Mouse (Mus musculus) intestine, postnatal 0 days (tissue): ENCODE measurements around the gene Vps11. TPM values are rescaled to one million over a fixed set of nuclear protein-coding genes. Genes with fewer than 3 reads are reported as not detected.

ENCODE experiments used
- ATAC-seq: fragments of 200-750 bp; cut with Nextera tagmentation; 2 replicates; pipeline ENCODE4 v1.8.0; 2017; ENCODE audit warnings: mild to moderate bottlenecking, moderate TSS enrichment, moderate library complexity
- H3K27ac ChIP-seq: fragments of 300-500 bp; sonication (generic); 2 replicates; pipeline ENCODE4 v1.5.1; 2014; ENCODE audit warnings: mild to moderate bottlenecking, low read depth, low read length, moderate library complexity
- H3K27me3 ChIP-seq: fragments of 300-500 bp; sonication (generic); replicated peaks from 2 replicates; pipeline ENCODE4 v1.6.1; 2014; ENCODE audit warnings: low read length, mixed read lengths; ENCODE audit not compliant: control insufficient read depth, insufficient read depth
- H3K36me3 ChIP-seq: fragments of 300-500 bp; sonication (generic); 2 replicates; pipeline ENCODE4 v1.6.1; 2014; ENCODE audit warnings: mild to moderate bottlenecking, moderate library complexity; ENCODE audit not compliant: control insufficient read depth, insufficient read depth
- H3K4me1 ChIP-seq: fragments of 300-500 bp; sonication (generic); replicated peaks from 2 replicates; pipeline ENCODE4 v1.6.1; 2014; ENCODE audit warnings: antibody characterized with exemption, low read length, mixed read lengths; ENCODE audit not compliant: control insufficient read depth, insufficient read depth
- H3K4me2 ChIP-seq: fragments of 300-500 bp; sonication (generic); replicated peaks from 2 replicates; pipeline ENCODE4 v1.6.1; 2014; ENCODE audit warnings: low read depth, mild to moderate bottlenecking, moderate library complexity
- H3K4me3 ChIP-seq: fragments of 300-500 bp; sonication (generic); 2 replicates; pipeline ENCODE4 v1.5.1; 2014; ENCODE audit warnings: low read depth, low read length
- H3K9ac ChIP-seq: fragments of 300-500 bp; sonication (generic); 2 replicates; pipeline ENCODE4 v1.6.1; 2014; ENCODE audit warnings: mild to moderate bottlenecking, low read depth, low read length
- H3K9me3 ChIP-seq: fragments of 300-500 bp; sonication (generic); 2 replicates; pipeline ENCODE4 v1.6.1; 2016; ENCODE audit warnings: mixed run types; ENCODE audit not compliant: control insufficient read depth
- CTCF ChIP-seq: sonication (generic); IDR thresholded peaks from 2 replicates; pipeline ENCODE4 v1.5.1; 2016; ENCODE audit warnings: low read depth, mild to moderate bottlenecking, control low read depth, antibody characterized with exemption, moderate library complexity
- WGBS: fragments of 180-500 bp; shearing (Covaris S2); extraction: QIAGEN DNeasy Blood & Tissue Kit; methylation state at CpG from one replicate; pipeline ENCODE4 v1.1.7; 2014; 5-methylcytosine and 5-hydroxymethylcytosine counted together
- polyA plus RNA-seq: library from polyadenylated mRNA; unstranded; fragments of >200 nt; fragmentation: Nextera tagmentation; extraction: Ambion mirVana; gene quantifications from 2 replicates; pipeline ENCODE4 v1.2.1, GENCODE M21; 2015

Gene Vps11
- polyA plus RNA-seq, 1 experiment from 2014 or later = 27.4 TPM

DNA sequence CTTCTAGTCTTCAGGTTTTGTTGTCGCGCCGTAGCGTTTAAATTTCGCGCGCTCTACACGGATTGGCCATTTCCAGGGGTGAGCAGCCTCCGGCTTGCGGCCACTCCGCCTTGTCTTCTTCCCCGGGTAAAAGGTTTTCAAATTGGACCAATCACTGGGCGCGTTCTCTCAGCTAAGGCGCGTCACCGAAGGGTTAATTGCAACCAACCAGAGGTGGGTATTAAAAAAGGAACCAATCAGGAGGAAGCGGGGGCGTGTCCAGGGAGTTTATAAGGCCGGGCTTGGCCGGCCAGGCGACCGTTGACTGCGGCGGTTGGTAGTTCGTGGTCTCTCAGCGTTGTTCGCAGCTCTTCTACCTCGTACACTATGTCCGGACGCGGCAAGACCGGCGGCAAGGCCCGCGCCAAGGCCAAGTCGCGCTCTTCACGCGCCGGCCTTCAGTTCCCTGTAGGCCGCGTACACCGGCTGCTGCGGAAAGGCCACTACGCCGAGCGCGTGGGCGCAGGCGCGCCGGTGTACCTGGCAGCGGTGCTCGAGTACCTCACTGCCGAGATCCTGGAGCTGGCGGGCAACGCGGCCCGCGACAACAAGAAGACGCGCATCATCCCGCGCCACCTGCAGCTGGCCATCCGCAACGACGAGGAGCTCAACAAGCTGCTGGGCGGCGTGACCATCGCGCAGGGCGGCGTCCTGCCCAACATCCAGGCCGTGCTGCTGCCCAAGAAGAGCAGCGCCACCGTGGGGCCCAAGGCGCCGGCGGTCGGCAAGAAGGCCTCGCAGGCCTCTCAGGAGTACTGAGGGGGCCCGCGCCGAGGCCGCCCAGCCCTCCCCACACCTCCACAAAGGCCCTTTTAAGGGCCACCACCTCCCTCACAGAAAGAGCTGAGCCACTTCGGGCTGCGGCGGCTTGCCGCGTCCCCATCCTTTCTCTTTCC is 26.8 kb downstream of the Vps11 start, which contains the start of gene H2afx:
H2afx (plus strand) TSS at position 299 of the 935 bp plus-strand sequence.
- peak; percentile 95 for ATAC-seq
- Histone ChIP-seq H3K4me2 (peak within 1 kb of the TSS; percentile 93), H3K36me3 (peaks cover 39% of the 10 kb centered on the region), H3K9me3 (no peaks in the 10 kb centered on the region), H3K9ac (peak within 1 kb of the TSS; percentile 87), H3K4me3 (peak within 1 kb of the TSS; percentile 67), H3K27me3 (no peaks in the 10 kb centered on the region), H3K4me1 (no peaks in the 10 kb centered on the region), H3K27ac (peak within 1 kb of the TSS; percentile 80)
- WGBS = under 1% methylated on average over 82 of the region's 91 CpGs
- peak; percentile 78 for TF ChIP-seq CTCF

DNA sequence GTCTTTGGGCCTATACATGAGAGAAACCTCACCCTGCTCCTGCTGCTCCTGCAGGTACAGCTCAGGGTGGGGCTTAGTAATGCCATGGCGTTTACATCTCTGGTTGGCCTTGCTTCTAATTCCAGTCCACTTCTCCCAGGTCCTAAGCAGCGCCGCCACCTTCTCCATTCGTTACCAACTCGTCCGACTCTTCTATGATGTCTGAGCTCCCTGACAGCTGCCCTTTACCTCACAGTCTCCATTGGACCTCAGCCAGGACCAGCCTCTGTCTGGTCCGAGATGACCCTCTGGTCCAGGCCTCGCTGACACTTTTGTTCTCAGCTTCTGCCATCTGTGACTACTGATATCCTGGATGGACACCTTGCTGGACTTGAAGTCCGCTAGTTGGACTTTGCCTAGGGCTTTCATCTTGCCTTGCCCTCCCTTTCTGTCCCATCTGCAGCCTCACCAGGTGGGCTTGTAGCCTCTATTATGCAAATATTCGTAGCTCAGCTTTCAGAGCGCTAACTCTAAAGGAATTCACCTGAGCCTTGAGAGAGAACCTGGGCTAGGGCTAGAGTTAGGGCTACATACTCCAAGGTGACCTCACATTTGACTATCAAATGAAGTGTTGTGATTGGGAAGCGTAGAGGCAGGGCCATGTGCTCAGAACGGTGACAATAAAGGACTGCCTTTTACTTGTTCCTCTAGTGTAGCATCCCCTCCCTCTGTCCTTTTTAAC is 28.4 kb downstream of the Vps11 start:
- Histone ChIP-seq H3K36me3 (peaks cover 29% of the 10 kb centered on the region), H3K27me3 (no peaks in the 10 kb centered on the region), H3K4me3 (no peak overlapping the region), H3K9me3 (no peaks in the 10 kb centered on the region), H3K4me2 (no peak overlapping the region), H3K9ac (no peak overlapping the region), H3K27ac (no peak overlapping the region; the same call in 1 of the 2 replicates), H3K4me1 (no peaks in the 10 kb centered on the region)
- ATAC-seq = no peak
- no peak for TF ChIP-seq CTCF
- 92% methylated on average over 13 of the region's 13 CpGs for WGBS

DNA sequence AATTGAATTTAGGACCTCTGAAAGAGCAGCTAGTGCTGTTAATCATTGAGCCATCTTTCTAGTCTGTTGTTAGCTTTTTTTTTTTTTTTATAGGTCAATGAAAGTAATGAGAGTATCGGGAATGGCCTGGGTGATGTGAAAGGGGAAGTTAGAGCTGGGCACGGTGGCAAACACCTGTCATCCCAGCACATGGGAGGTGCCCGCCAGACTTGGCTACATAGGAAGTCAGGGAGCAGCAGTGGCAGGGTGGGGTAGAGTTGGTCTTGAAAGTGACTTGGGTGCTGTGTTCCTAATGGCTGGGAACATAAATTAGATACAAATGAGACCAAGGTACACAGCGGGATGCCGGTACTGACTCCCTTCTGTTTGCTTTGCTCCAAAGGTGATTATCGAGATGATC is 30.7 kb downstream of the Vps11 start:
- ATAC-seq = no peak
- 71% methylated on average over 6 of the region's 6 CpGs for WGBS
- Histone ChIP-seq H3K9ac (no peak overlapping the region), H3K4me3 (no peak overlapping the region), H3K4me2 (no peak overlapping the region), H3K9me3 (no peaks in the 10 kb centered on the region), H3K4me1 (no peaks in the 10 kb centered on the region; the same call in 1 of the 2 replicates), H3K36me3 (peaks cover 29% of the 10 kb centered on the region), H3K27ac (no peak overlapping the region), H3K27me3 (no peaks in the 10 kb centered on the region)
- no peak for TF ChIP-seq CTCF

DNA sequence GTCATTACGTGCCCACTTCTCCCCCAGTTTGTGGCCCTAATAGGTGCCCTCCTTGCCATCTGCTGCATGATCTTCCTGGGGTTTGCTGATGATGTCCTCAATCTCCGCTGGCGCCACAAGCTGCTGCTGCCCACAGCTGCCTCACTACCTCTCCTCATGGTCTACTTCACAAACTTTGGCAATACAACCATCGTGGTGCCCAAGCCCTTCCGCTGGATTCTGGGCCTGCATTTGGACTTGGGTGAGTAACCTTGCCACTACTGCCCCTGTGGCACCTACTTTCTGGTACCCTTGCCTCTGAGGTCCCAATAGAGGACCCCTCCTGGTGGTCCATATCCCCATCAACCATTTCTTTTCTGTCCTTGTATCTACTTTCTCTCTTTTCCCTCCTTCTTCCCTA is 33.5 kb downstream of the Vps11 start:
- H3K4me2 ChIP-seq = peak overlapping the region; percentile 76
- 90% methylated on average over 5 of the region's 5 CpGs for WGBS
- H3K4me1 ChIP-seq = no peaks in the 10 kb centered on the region; the same call in 1 of the 2 replicates
- H3K27ac ChIP-seq = no peak overlapping the region
- H3K36me3 ChIP-seq = peaks cover 23% of the 10 kb centered on the region
- ATAC-seq = no peak
- no peaks in the 10 kb centered on the region for H3K27me3 ChIP-seq
- no peak for TF ChIP-seq CTCF
- peak overlapping the region; percentile 82 for H3K4me3 ChIP-seq
- no peaks in the 10 kb centered on the region for H3K9me3 ChIP-seq
- no peak overlapping the region for H3K9ac ChIP-seq

- Histone ChIP-seq H3K9ac (peak overlapping the region; percentile 87), H3K4me3 (peak overlapping the region; percentile 82), H3K9me3 (no peaks in the 10 kb centered on the region), H3K4me1 (no peaks in the 10 kb centered on the region; the same call in 1 of the 2 replicates), H3K27me3 (no peaks in the 10 kb centered on the region), H3K27ac (peak overlapping the region; percentile 91), H3K36me3 (peaks cover 17% of the 10 kb centered on the region; the same call in 1 of the 2 replicates), H3K4me2 (peak overlapping the region; percentile 76)
- under 1% methylated on average over 22 of the region's 22 CpGs for WGBS
- peak; percentile 31 for ATAC-seq
- TF ChIP-seq CTCF = no peak
Observed at GRCm38 (mm10) chr9:44327064-44327711, 34.3 kb downstream of the Vps11 start.
